Mouse (Mus musculus) heart, postnatal 25 days (tissue): ENCODE measurements around the gene Eif3b. TPM values are rescaled to one million over a fixed set of nuclear protein-coding genes. Genes with fewer than 3 reads are reported as not detected.
"Not testable (repeated sequence)": the region's sequence is repeated elsewhere in the genome, so short reads cannot be mapped to it uniquely, and the experiment has no call there.

ENCODE experiments used
- DNase-seq: peaks from one replicate; pipeline ENCODE4 v3.0.0; 2022; ENCODE audit warnings: low spot score
- intact Hi-C: fragments of 180-260 bp; cut with DNase I; formaldehyde crosslinking; loops from one replicate; pipeline ENCODE4 v1.15.1; 2025
- microRNA-seq: library from miRNA; unstranded; fragments of <30 nt; microRNA quantifications from one replicate; pipeline ENCODE4 v1.2.0, GENCODE M21; 2022
- total RNA-seq, 2 experiments: library from RNA; stranded (reverse); gene quantifications; 2 replicates each; pipeline ENCODE4 v1.2.3; 2021

Eif3b gene
- total RNA-seq, 2 experiments from 2014 or later, result 84.8 to 87.5 TPM

GRCm38 (mm10) chr5:140461476-140461875, 42.3 kb downstream of the Eif3b start:
- DNase-seq, result no peak
- intact Hi-C loops, result no loop called here

- intact Hi-C loops, DNase-seq: not testable (repeated sequence)
These were observed 44.0 kb downstream of the Eif3b start for GRCm38 (mm10) chr5:140463151-140463550.

DNA sequence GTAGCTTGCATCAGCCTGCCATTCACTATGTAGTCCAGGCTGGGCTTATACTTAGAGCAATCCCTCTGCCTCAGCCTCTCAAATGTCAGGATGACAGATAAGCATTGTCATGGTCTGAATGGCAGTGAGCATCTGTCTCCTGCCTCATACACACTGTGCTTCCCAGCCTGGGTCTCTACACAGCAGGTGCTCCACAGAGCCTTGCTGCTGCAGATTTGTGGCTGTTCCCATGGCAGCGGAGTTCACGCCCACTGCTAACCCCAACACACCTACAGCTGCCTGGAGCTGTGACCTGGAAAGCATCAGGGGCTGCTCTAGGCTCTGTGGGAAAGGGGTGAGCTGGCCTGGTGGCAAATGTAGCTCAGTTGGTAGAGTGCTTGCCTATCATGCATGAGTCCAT, 45.8 kb downstream of the Eif3b start:
- no peak for DNase-seq

GRCm38 (mm10) chr5:140472336-140472735, 53.2 kb downstream of the Eif3b start:
- intact Hi-C loops, result no loop called here
- DNase-seq, result no peak

More for the DNA sequence above, 45.8 kb downstream of the Eif3b start:
- intact Hi-C loops, result no loop called here

- intact Hi-C loops, result no loop called here
These were observed 62.3 kb downstream of the Eif3b start for GRCm38 (mm10) chr5:140481458-140481857.

DNA sequence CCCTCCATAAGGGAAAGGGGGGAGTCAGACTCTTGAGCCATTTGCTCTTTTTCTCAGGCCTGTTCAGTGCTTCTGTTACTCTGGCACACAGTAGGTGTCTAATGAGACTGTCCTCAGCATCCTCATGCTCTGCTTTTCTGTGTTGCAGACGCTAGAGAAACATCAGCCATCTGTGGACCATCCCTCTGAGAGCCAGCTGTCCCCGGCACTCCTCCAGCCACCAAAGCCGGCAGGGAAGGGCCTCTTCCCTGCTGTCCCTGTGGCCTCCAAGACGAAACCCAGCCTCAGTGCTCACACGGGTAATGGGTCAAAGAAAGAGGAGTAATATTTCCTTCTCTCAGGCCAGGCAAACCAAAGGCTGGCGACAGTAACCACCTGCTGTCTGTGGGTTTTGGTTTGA, 72.0 kb downstream of the Eif3b start:
- intact Hi-C loops, result no loop called here
- no peak for DNase-seq

More at GRCm38 (mm10) chr5:140481458-140481857, 62.3 kb downstream of the Eif3b start:
- no peak for DNase-seq

GRCm38 (mm10) chr5:140492684-140493233, 73.6 kb downstream of the Eif3b start:
- intact Hi-C loops, result no loop called here
- DNase-seq, result no peak

Small RNA genes within 50 kb of the gene (microRNA-seq; reads per million reads assigned to microRNA genes)
- not detected for gene Mir7038

Other genes with a start within 250 kb of the Eif3b start
- gene Mad1l1, start 97.8 kb upstream of the Eif3b start, total RNA-seq, result 10 to 100 TPM; 10.0 to 11.0 TPM
- 10 to 100 TPM in 1 of 2 experiments, 1 to 10 TPM in 1; 9.5 to 11.2 TPM for gene Nudt1, start 97.7 kb upstream of the Eif3b start, total RNA-seq
- gene Mrm2, start 87.4 kb upstream of the Eif3b start, total RNA-seq, result 10 to 100 TPM; 11.0 to 12.8 TPM
- 10 to 100 TPM; 12.5 to 14.0 TPM for gene Snx8, start 30.1 kb upstream of the Eif3b start, total RNA-seq
- not detected for gene Gm4869, start 26.3 kb downstream of the Eif3b start, total RNA-seq
- gene Chst12, start 86.2 kb downstream of the Eif3b start, total RNA-seq, result 1 to 10 TPM; 6.1 to 6.9 TPM
- gene Grifin, start 145.7 kb downstream of the Eif3b start, total RNA-seq, result not detected
- gene Lfng, start 188.0 kb downstream of the Eif3b start, total RNA-seq, result 10 to 100 TPM in 1 of 2 experiments, 1 to 10 TPM in 1; 7.3 to 10.8 TPM
- 10 to 100 TPM; 15.6 to 18.6 TPM for gene Ttyh3, start 229.7 kb downstream of the Eif3b start, total RNA-seq